ENCODE assay signal across 10 mouse cellular contexts in the genomic region with DNA sequence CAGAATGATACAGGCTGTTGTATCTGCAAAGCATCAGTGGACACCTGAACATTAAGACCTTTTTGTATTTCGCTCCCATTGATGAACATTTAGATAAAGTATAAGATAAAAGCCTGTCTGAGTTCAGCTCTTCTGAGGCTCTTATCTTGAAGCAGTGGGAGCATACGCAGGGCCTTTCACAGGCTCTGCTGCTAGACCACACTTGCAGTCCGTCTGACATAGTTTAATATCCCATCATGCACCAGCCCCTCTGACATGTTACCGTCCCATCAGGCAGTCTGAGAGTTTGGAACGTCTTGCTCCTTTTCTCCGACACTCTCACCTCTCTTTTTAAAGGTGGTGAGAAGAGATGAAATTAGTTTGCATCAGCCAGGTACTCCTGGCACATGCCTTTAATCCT. TPM values are rescaled to one million over a fixed set of nuclear protein-coding genes. Genes with fewer than 3 reads are reported as not detected.
DNase-seq lines count a peak whose midpoint lies in the region; ATAC-seq and TF ChIP-seq lines count a peak whose summit lies in the region.
"Had no signal": no experiment of that assay in that cellular context is flagged by ENCODE, and none has a peak within 500 bp of the region (broad histone marks: within the 10 kb centered on the region; RNA-seq: fewer than 3 reads in every experiment).

No protein-coding gene starts in this region.

- no peaks in the 10 kb centered on the region for H3K79me2 ChIP-seq in heart, adult 2 months (replicated peaks; ENCODE audit: control insufficient read depth, insufficient read depth, low read length)

- 77% methylated on average over 6 of the region's 6 CpGs for WGBS in heart, adult 2 months
- WGBS in lung, postnatal 0 days: 60% methylated on average over 6 of the region's 6 CpGs
- 36% methylated on average over 6 of the region's 6 CpGs for WGBS in liver, embryonic 15.5 days (ENCODE audit: insufficient replicate concordance)
- WGBS in stomach, embryonic 15.5 days: 68% methylated on average over 6 of the region's 6 CpGs

- ATAC-seq in lung, postnatal 0 days: no peak
- no peak for ATAC-seq in liver, embryonic 15.5 days (ENCODE audit: insufficient read depth)
- no peak for ATAC-seq in stomach, embryonic 15.5 days (ENCODE audit: insufficient read depth, low FRiP score, low read depth)

- H3K9me3 ChIP-seq in lung, postnatal 0 days (ENCODE audit: low read length): no peaks in the 10 kb centered on the region
- no peaks in the 10 kb centered on the region for H3K9me3 ChIP-seq in liver, embryonic 15.5 days (replicated peaks)
- no peaks in the 10 kb centered on the region for H3K9me3 ChIP-seq in stomach, embryonic 15.5 days

- no peak overlapping the region for H3K4me2 ChIP-seq in lung, postnatal 0 days (replicated peaks; ENCODE audit: low read depth, low read length)
- H3K4me2 ChIP-seq in liver, embryonic 15.5 days: peak overlapping the region; percentile 91
- H3K4me2 ChIP-seq in stomach, embryonic 15.5 days: no peak overlapping the region

- H3K9ac ChIP-seq in heart, adult 2 months (ENCODE audit: low read depth, low read length): no peak overlapping the region
- H3K9ac ChIP-seq in lung, postnatal 0 days (replicated peaks; ENCODE audit: low read depth): no peak overlapping the region
- H3K9ac ChIP-seq in liver, embryonic 15.5 days: no peak overlapping the region
- no peak overlapping the region for H3K9ac ChIP-seq in stomach, embryonic 15.5 days

- TF ChIP-seq EP300 in heart, adult 2 months (IDR thresholded peaks at IDR 0.05; ENCODE audit: insufficient read depth, low read depth, low read length): no peak
- no peak for TF ChIP-seq EP300 in lung, postnatal 0 days (IDR thresholded peaks at IDR 0.05)

- no peak for TF ChIP-seq CTCF in heart, adult 2 months (IDR thresholded peaks at IDR 0.05)
- no peak for TF ChIP-seq CTCF in lung, postnatal 0 days (IDR thresholded peaks at IDR 0.05)

- intact Hi-C loops in heart, adult 2 months (cut with DNase I): no loop called here

- H3K4me3 ChIP-seq in heart, adult 2 months: no peak overlapping the region
- H3K4me3 ChIP-seq in lung, postnatal 0 days (ENCODE audit: low read depth, low read length): no peak overlapping the region
- 0 out of 2 replicates have a peak overlapping the region, but pooled peaks have one; percentile 91 for H3K4me3 ChIP-seq in liver, embryonic 15.5 days (replicated peaks)
- H3K4me3 ChIP-seq in stomach, embryonic 15.5 days (replicated peaks): 0 out of 2 replicates have a peak overlapping the region, but pooled peaks have one; percentile 4

- H3K4me1 ChIP-seq in heart, adult 2 months (ENCODE audit: control insufficient read depth, insufficient read depth, low read length): peaks cover 1% of the 10 kb centered on the region
- peaks cover 9% of the 10 kb centered on the region for H3K4me1 ChIP-seq in lung, postnatal 0 days (ENCODE audit: insufficient read depth, low read depth, low read length)
- H3K4me1 ChIP-seq in liver, embryonic 15.5 days (replicated peaks): peaks cover 25% of the 10 kb centered on the region
- H3K4me1 ChIP-seq in stomach, embryonic 15.5 days: peaks cover 10% of the 10 kb centered on the region

- H3K27me3 ChIP-seq in heart, adult 2 months (ENCODE audit: control insufficient read depth, insufficient read depth, low read length): no peaks in the 10 kb centered on the region
- H3K27me3 ChIP-seq in lung, postnatal 0 days (replicated peaks; ENCODE audit: insufficient read depth, low read length): no peaks in the 10 kb centered on the region
- no peaks in the 10 kb centered on the region for H3K27me3 ChIP-seq in liver, embryonic 15.5 days
- H3K27me3 ChIP-seq in stomach, embryonic 15.5 days (replicated peaks): no peaks in the 10 kb centered on the region

- no peak for TF ChIP-seq POLR2A in heart, adult 2 months (IDR thresholded peaks at IDR 0.05; ENCODE audit: insufficient read depth, low read depth, low read length)

- DNase-seq in heart, adult 11 months: peak; percentile 81
- DNase-seq in heart, adult 2 months: no peak
- no peak for DNase-seq in lung, postnatal 0 days (ENCODE audit: low spot score)
- no peak for DNase-seq in lung, postnatal 25 days (ENCODE audit: low spot score)
- no peak for DNase-seq in urinary bladder, adult 2 months (ENCODE audit: low spot score)
- no peak for DNase-seq in spleen, postnatal 14 days (ENCODE audit: low spot score in 2 of 2)
- DNase-seq: gastrocnemius, postnatal 10 days; spleen, adult 18-20 months had no signal

- H3K36me3 ChIP-seq in heart, adult 2 months (ENCODE audit: control insufficient read depth, insufficient read depth, low read length): peaks cover 6% of the 10 kb centered on the region
- H3K36me3 ChIP-seq in lung, postnatal 0 days (ENCODE audit: insufficient read depth, low read length): no peaks in the 10 kb centered on the region
- H3K36me3 ChIP-seq in liver, embryonic 15.5 days (replicated peaks): no peaks in the 10 kb centered on the region
- H3K36me3 ChIP-seq in stomach, embryonic 15.5 days: no peaks in the 10 kb centered on the region

- H3K27ac ChIP-seq in heart, adult 2 months: no peak overlapping the region
- peak overlapping the region; percentile 20; the same call in 1 of the 2 replicates for H3K27ac ChIP-seq in lung, postnatal 0 days (ENCODE audit: low read length)
- H3K27ac ChIP-seq in liver, embryonic 15.5 days (replicated peaks): no peak overlapping the region
- no peak overlapping the region for H3K27ac ChIP-seq in stomach, embryonic 15.5 days

RNA-seq across cellular contexts. Expression of a gene that starts 19.9 kb away (rescaled TPM):
- total RNA-seq in heart, adult 2 months (2021): 10 to 100 TPM; 45.9 to 47.4 TPM
- polyA plus RNA-seq in heart, adult 2 months (2012; rRNA removed): 8.4 and 21.6 TPM in 2 replicates
- polyA plus RNA-seq in lung, postnatal 0 days (2015; fragmentation: Nextera tagmentation; extraction: Ambion mirVana): 50.0 and 54.2 TPM in 2 replicates
- polyA plus RNA-seq in liver, embryonic 15.5 days (2015; fragmentation: Nextera tagmentation; extraction: Ambion mirVana): 11.0 and 14.8 TPM in 2 replicates
- polyA plus RNA-seq in stomach, embryonic 15.5 days (2015; fragmentation: Nextera tagmentation; extraction: Ambion mirVana): 64.7 and 64.9 TPM in 2 replicates
- polyA plus RNA-seq in urinary bladder, adult 2 months (2012; rRNA removed): 24.7 and 25.1 TPM in 2 replicates

RNA-seq across cellular contexts. Expression of a gene that starts 20.2 kb away (rescaled TPM):
- 1,000 to 10,000 TPM; 2,754 to 3,253 TPM for total RNA-seq in heart, adult 2 months (2021)
- 2,447 and 2,960 TPM in 2 replicates for polyA plus RNA-seq in heart, adult 2 months (2012; rRNA removed)
- polyA plus RNA-seq in lung, postnatal 0 days (2015; fragmentation: Nextera tagmentation; extraction: Ambion mirVana): 696 and 778 TPM in 2 replicates
- polyA plus RNA-seq in liver, embryonic 15.5 days (2015; fragmentation: Nextera tagmentation; extraction: Ambion mirVana): 466 and 509 TPM in 2 replicates
- 980 and 987 TPM in 2 replicates for polyA plus RNA-seq in stomach, embryonic 15.5 days (2015; fragmentation: Nextera tagmentation; extraction: Ambion mirVana)
- 769 and 991 TPM in 2 replicates for polyA plus RNA-seq in urinary bladder, adult 2 months (2012; rRNA removed)

Comparison
In these comparisons a context has a peak if more than half of its experiments do, and no peak if none do; other contexts are left out.
1. H3K4me3 ChIP-seq: peak in liver, embryonic 15.5 days (single experiment) and stomach, embryonic 15.5 days (single experiment); none in heart, adult 2 months (single experiment) and lung, postnatal 0 days (single experiment).